Mouse (Mus musculus): Measurements from ENCODE around the gene Spsb3. TPM values are rescaled to one million over a fixed set of nuclear protein-coding genes. Genes with fewer than 3 reads are reported as not detected.

Spsb3 gene
- total and polyA plus RNA-seq, 3 experiments: 30.2 to 34.5 TPM; not detected in 1

GRCm38 (mm10) chr17:24850773-24851127, 35.7 kb upstream of the Spsb3 start:
- no peak for DNase-seq (ENCODE audit: low read depth, low spot score)
- Histone ChIP-seq H3K9ac (ENCODE audit: control insufficient read depth, low read depth, low read length, poor library complexity, severe bottlenecking) (peak overlapping the region; percentile 78), H3K27ac (ENCODE audit: control insufficient read depth, low read depth, low read length) (no peak overlapping the region), H3K79me2 (ENCODE audit: control insufficient read depth, insufficient read depth, low read length, poor library complexity) (peaks cover 3% of the 10 kb centered on the region; the same call in 1 of the 2 replicates), H3K4me1 (ENCODE audit: control insufficient read depth in 1 of 2, insufficient read depth in 2 of 2, low read length in 2 of 2) (peaks cover 0 to 15% of the 10 kb centered on the region in 2 experiments; a peak in 2 of 4 replicates), H3K36me3 (ENCODE audit: control insufficient read depth in 1 of 2, insufficient read depth in 2 of 2, low read length in 2 of 2) (peaks cover 0 to 13% of the 10 kb centered on the region in 2 experiments; a peak in 2 of 4 replicates), H3K27me3 (ENCODE audit: control insufficient read depth in 1 of 2, insufficient read depth in 2 of 2, low read length in 2 of 2) (no peaks in the 10 kb centered on the region), H3K9me3 (replicated peaks; ENCODE audit: insufficient read depth, low read length) (no peaks in the 10 kb centered on the region), H3K4me3 (ENCODE audit: control insufficient read depth in 1 of 2, insufficient read depth in 1 of 2, low read depth in 2 of 2, low read length in 2 of 2) (peak overlapping the region; percentile 84 to 88)
- TF ChIP-seq ZKSCAN1 (IDR thresholded peaks at IDR 0.05; ENCODE audit: low read depth, low read length): no peak
- no peak for TF ChIP-seq POLR2A (IDR thresholded peaks at IDR 0.05; ENCODE audit: control insufficient read depth in 1 of 2, insufficient read depth in 1 of 2, low read depth in 1 of 2, low read length in 2 of 2, poor library complexity in 1 of 2)
- TF ChIP-seq HCFC1 (IDR thresholded peaks at IDR 0.05; ENCODE audit: low read depth, low read length): no peak
- TF ChIP-seq RAD21 (IDR thresholded peaks at IDR 0.05; ENCODE audit: low read depth, low read length): no peak
- no peak for TF ChIP-seq USF1 (IDR thresholded peaks at IDR 0.05; ENCODE audit: low read depth, low read length)
- no peak for TF ChIP-seq MXI1 (IDR thresholded peaks at IDR 0.05; ENCODE audit: low read depth, low read length)
- TF ChIP-seq RCOR1 (IDR thresholded peaks at IDR 0.05; ENCODE audit: low read depth, low read length): no peak
- TF ChIP-seq EP300 (IDR thresholded peaks at IDR 0.05; ENCODE audit: low read depth in 1 of 2, low read length in 2 of 2): no peak
- no peak for TF ChIP-seq ZC3H11A (IDR thresholded peaks at IDR 0.05; ENCODE audit: low read depth, low read length)
- no peak for TF ChIP-seq MYC (IDR thresholded peaks at IDR 0.05; ENCODE audit: low read depth, low read length)
- no peak for TF ChIP-seq NELFE (IDR thresholded peaks at IDR 0.05; ENCODE audit: low read depth, low read length)
- no peak for TF ChIP-seq MYB (IDR thresholded peaks at IDR 0.05; ENCODE audit: low read depth, low read length)

GRCm38 (mm10) chr17:24851381-24852125, 34.9 kb upstream of the Spsb3 start:
- Histone ChIP-seq H3K9ac (ENCODE audit: control insufficient read depth, low read depth, low read length, poor library complexity, severe bottlenecking) (peak overlapping the region; percentile 78), H3K4me1 (ENCODE audit: control insufficient read depth in 1 of 2, insufficient read depth in 2 of 2, low read length in 2 of 2) (peaks cover 0 to 15% of the 10 kb centered on the region in 2 experiments; a peak in 2 of 4 replicates), H3K79me2 (ENCODE audit: control insufficient read depth, insufficient read depth, low read length, poor library complexity) (peaks cover 3% of the 10 kb centered on the region; the same call in 1 of the 2 replicates), H3K4me3 (ENCODE audit: control insufficient read depth in 1 of 2, insufficient read depth in 1 of 2, low read depth in 2 of 2, low read length in 2 of 2) (peak overlapping the region; percentile 84 to 88), H3K27me3 (ENCODE audit: control insufficient read depth in 1 of 2, insufficient read depth in 2 of 2, low read length in 2 of 2) (no peaks in the 10 kb centered on the region), H3K36me3 (ENCODE audit: control insufficient read depth in 1 of 2, insufficient read depth in 2 of 2, low read length in 2 of 2) (peaks cover 0 to 13% of the 10 kb centered on the region in 2 experiments; a peak in 2 of 4 replicates), H3K9me3 (replicated peaks; ENCODE audit: insufficient read depth, low read length) (no peaks in the 10 kb centered on the region), H3K27ac (ENCODE audit: control insufficient read depth, low read depth, low read length) (no peak overlapping the region)
- TF ChIP-seq ZKSCAN1 (IDR thresholded peaks at IDR 0.05; ENCODE audit: low read depth, low read length) (no peak), ZC3H11A (IDR thresholded peaks at IDR 0.05; ENCODE audit: low read depth, low read length) (no peak), ELF1 (IDR thresholded peaks at IDR 0.05; ENCODE audit: low read depth, low read length) (no peak)
- peak; percentile 34 for DNase-seq (ENCODE audit: low read depth, low spot score)
